ENCODE assay signal across 8 mouse cellular contexts in the genomic region with DNA sequence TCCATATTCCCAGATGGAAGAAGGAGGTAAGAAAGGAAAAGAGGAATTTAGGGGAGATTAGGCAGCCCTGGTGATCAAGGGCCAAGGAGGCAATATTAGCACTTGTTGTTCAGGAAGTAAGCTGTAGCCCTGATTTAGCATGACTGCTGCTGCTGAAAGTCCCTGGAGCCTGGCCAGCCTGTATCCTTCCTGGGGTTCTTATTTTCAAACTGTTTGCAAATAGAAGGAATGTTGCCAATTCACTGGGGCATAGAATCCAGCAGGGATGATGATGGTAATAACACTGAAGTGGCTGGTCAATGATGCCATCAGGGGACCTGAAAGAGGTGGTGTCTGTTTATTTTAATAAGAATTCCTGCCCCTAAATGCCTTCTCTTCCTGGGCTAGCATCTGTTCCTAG.
DNase-seq lines count a peak whose midpoint lies in the region; ATAC-seq lines count a peak whose summit lies in the region.

No protein-coding gene starts in this region.

- no peak for ATAC-seq in megakaryocyte, adult 5-6 weeks (ENCODE audit: poor library complexity, severe bottlenecking)

- DNase-seq in cerebellum, postnatal 14 days, result peak; percentile 20 to 48
- no peak for DNase-seq in cerebellum, adult 9-11 months
- peak; percentile 2 for DNase-seq in lung, postnatal 36 days
- DNase-seq in lung, postnatal 4 days, result no peak
- DNase-seq in layer of hippocampus, postnatal 25 days (ENCODE audit: extremely low spot score in 1 of 2, low spot score in 1 of 2), result peak; percentile 9 to 25
- peak; percentile 7 to 8 for DNase-seq in right cerebral cortex, postnatal 36 days (ENCODE audit: low spot score in 2 of 2)
- no peak for DNase-seq in gastrocnemius, postnatal 14 days

- intact Hi-C loops in gastrocnemius, postnatal 14 days (cut with DNase I; ENCODE audit: low total_unique reads), result no loop called here

Comparison
In these comparisons a context has a peak if more than half of its experiments do, and no peak if none do; other contexts are left out.
1. DNase-seq: peak in cerebellum, postnatal 14 days (2 of 2), lung, postnatal 36 days (single experiment), layer of hippocampus, postnatal 25 days (2 of 2) and right cerebral cortex, postnatal 36 days (2 of 2); none in cerebellum, adult 9-11 months (single experiment), lung, postnatal 4 days (0 of 2) and gastrocnemius, postnatal 14 days (single experiment).